Mouse (Mus musculus): ENCODE measurements at regions not wholly inside any gene's neighbourhood (a gene's known extent, or its start where the extent isn't known, plus 50 kb on each side); places are given as distances from the start of the nearest gene placed in this dataset.

GRCm38 (mm10) chr15:62219934-62220540, 1297.2 kb upstream of the A1bg start:
- DNase-seq (ENCODE audit: low read depth, low spot score) = no peak

- no peak for DNase-seq (ENCODE audit: low read depth, low spot score)
Measured at GRCm38 (mm10) chr15:62218346-62219080, 1295.7 kb upstream of the A1bg start.

GRCm38 (mm10) chr15:62216688-62217477, 1294.1 kb upstream of the A1bg start:
- no peak for DNase-seq (ENCODE audit: low read depth, low spot score)

DNA sequence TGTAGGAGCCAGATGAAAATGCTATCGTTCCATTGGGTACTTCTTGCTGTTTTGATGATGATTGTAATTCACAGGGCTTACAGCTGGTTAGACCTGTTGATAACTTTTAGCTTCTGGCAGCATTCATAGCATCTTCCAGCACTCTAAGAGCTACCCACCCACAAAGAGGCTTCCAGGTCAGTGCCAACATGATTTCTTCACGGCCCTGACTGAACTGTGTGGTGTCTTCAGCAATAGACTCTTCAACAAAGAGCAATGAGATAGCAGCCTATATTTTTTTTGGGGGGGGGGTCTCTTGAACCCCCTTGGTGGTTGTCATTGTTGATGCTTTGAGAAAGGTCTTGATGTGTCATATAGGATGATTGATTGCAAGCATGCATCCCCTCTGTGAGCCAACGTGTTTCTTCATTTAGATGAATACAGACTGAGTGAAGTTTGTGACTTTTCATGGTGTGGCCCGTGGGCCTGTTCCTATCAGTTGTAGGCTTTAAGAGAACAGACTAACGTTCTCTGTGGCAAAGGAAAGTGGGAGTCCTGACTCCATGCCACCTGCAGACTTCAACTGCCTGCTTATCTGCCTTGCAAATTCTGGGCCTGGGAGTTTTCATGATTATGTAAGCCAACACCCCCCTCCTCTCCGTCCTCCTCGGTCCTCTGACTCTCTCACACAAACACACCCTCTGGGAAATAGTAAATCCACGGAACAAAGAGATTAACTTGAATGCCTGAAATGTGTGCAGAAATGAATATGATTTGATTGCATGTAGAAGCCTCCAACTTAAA, 1293.0 kb upstream of the A1bg start:
- peak; percentile 12 for DNase-seq (ENCODE audit: low read depth, low spot score)

DNA sequence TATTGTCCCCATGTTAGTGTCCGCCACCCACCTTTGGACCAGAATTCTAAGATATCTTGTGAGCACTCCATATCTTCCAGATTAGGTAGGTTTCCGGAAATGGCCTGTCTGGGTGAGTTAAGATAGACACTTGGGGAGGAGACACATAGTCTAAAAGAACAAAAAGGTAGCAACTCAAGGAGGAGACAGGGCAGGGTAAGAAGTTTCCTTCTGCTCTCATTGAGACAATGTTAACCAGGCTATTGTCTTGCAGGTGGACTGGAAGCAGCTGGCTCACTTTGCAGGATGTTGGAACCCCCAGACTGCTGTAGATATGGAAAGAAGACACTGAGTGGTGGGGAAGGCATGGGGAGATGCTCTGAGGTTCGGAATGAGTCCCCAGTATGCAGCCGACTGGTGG, 1291.5 kb upstream of the A1bg start:
- DNase-seq (ENCODE audit: low read depth, low spot score) = no peak

DNA sequence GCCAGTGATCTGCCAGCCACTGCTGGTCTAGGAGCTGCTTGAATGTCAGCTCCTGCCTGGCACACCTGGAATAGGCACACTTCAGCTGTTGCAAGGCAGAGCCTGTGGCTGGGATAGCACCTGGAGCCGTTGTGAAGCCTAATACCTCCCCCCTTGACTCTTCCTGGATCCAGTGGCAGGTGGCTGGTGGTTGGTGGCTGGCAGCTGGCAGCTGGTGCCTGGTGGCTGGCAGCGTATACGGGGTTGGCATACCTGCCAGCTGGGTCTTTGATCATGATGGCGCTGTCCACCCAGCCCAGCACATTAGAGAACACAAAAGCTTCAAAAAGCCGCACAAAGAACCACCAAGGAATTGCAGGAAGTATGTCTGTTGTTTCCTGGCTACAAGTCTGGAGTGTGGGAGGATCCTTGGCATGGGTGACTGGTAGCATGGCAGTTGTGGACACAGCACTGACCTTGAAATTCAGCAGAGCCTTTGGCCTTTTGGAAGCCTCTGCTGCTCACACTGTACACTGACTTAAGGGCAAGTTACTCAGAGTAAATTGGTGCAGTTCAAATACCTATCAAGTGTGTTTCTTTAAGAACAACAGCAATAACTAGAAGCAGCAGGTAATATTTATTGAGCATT, 1289.6 kb upstream of the A1bg start:
- DNase-seq (ENCODE audit: low read depth, low spot score) = no peak

GRCm38 (mm10) chr15:62209881-62210481, 1287.2 kb upstream of the A1bg start:
- peak; percentile 17 for DNase-seq (ENCODE audit: low read depth, low spot score)

GRCm38 (mm10) chr15:62209296-62209695, 1286.5 kb upstream of the A1bg start:
- DNase-seq (ENCODE audit: low read depth, low spot score) = no peak

GRCm38 (mm10) chr15:62206502-62206902, 1283.7 kb upstream of the A1bg start:
- peak; percentile 56 for DNase-seq (ENCODE audit: low read depth, low spot score)

GRCm38 (mm10) chr15:62203951-62204905, 1281.4 kb upstream of the A1bg start:
- DNase-seq (ENCODE audit: low read depth, low spot score) = peak; percentile 35

DNA sequence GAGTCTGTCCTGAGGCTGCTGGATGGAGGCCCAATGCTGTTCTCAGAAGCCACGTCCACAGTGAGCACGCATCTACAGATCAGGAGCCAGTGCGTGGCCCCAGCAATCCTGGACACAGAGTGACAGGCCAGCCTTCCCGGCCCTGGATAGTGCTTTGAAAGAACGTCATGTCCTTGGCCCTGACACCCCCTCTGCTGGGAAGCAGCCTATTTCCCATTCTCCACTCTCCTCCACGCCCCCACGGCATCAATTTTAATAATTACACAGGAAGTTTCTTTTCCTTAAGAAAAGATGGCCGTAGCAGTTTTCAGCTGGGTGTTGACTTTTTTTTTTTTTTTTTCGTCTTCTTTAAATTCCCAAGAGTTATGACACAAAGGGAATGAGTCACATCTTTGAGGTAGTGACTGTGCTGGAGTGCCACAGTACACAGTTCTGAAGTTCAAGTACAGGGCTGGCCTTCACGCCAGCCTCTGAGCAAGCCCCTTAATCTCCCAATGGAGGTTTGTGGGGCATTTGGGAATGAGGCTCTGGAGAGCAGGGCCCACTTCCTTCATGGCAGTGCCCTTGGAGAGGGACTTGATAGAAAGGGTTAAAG, 1280.1 kb upstream of the A1bg start:
- no peak for DNase-seq (ENCODE audit: low read depth, low spot score)

- no peak for DNase-seq (ENCODE audit: low read depth, low spot score)
Measured at GRCm38 (mm10) chr15:62198721-62199120, 1275.9 kb upstream of the A1bg start.

DNA sequence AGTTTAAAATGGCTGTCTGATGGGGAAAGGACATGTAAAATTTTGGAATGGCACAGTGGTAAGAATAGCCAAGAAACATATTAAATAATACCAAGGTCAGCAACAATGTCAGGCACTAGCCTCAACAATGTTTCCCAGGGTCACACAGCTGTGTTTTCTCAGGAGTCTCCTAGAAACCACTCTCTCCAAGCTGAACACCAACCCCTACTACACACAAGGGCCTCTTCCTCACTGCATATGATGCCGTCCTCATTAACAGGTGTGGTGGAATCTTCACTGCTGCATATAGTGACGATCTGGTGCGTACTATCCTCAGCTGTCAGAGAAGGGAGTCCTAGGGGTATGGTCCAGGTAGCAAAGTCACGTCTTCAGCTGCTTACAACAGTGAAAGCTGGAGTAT, 1275.4 kb upstream of the A1bg start:
- no peak for DNase-seq (ENCODE audit: low read depth, low spot score)

DNA sequence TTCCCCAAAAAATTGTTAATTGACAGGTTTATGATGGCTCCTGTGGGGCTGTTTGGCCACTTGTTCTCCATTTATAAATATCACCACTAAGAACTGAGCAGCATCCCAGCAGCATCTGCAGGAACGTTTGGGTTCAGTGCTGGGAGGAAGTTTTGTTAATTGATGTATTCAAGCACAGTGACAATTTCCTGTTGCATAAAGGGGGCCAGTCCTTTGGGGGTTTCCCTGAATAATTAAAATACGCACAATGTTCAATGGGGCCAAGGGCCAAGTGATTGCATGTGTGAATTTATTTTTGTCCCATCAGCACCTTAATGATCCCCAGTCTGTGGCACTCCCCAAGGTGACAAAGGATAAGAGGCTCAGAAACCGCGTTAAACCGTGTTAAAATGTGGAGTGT, 1272.6 kb upstream of the A1bg start:
- DNase-seq (ENCODE audit: low read depth, low spot score) = no peak

- no peak for DNase-seq (ENCODE audit: low read depth, low spot score)
Measured at GRCm38 (mm10) chr15:62192706-62193105, 1269.9 kb upstream of the A1bg start.

DNA sequence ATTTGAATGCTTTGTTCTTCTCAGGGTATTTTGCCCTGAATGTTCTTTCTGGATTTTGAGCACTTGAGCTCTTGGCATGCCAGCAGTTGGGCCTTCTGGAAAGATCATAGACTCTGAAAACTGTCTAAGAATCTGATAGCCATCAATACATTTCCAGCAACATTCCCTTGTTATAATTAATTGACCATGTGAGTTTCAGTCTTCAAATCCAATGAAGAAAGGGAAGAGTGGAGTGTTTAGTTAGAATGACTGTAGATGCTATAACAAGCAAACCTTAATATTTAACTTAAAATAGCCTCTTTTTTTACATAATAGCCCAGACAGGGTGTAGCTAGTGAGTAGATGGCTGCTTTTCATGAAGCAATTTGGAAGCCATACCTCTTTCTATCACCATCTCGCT, 1268.8 kb upstream of the A1bg start:
- no peak for DNase-seq (ENCODE audit: low read depth, low spot score)

GRCm38 (mm10) chr15:62190977-62191614, 1268.3 kb upstream of the A1bg start:
- no peak for DNase-seq (ENCODE audit: low read depth, low spot score)

DNA sequence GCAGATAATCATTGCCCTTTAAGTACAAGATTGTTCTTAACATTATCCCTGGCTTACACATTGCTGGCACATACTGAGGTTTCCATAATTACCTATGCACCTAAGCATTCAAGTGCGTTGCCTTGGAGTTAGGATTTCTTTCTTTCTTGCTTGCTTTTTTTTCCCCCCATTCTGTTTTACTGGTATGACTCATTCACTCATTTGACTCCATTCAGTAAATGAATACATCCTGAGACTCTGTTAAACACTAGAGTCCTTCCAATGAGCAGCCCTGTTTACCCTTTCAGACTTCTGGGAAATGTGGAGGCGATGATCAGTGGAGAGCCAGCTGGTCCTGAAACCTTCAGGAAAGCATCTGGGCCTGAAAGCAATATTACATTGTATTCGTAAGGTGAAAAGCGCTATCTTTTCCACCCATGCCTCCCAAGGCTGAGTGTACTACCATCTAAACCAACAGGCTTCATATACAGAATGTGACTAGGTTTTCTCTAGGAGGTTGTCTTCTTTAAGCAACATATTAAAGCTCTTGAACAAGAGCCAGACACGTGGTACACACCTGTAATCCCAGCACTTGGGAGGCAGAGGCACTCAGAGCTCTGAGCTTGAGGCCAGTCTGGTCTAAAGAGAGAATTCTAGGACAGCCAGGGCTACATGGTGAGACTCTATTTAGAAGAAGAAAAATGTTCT, 1267.6 kb upstream of the A1bg start:
- peak; percentile 48 for DNase-seq (ENCODE audit: low read depth, low spot score)

Data from brain, adult 2 months (tissue).